Mouse (Mus musculus): ENCODE data around the gene Fam240b.

- TF ChIP-seq CTCF (IDR thresholded peaks at IDR 0.05; ENCODE audit: borderline replicate concordance, extremely low read depth, insufficient read depth, insufficient read length) = no peak
- TF ChIP-seq POLR2A (IDR thresholded peaks at IDR 0.05; ENCODE audit: borderline replicate concordance, extremely low read depth, insufficient read depth, insufficient read length, poor library complexity, severe bottlenecking) = no peak
These were observed 52.2 kb downstream of the Fam240b start for GRCm38 (mm10) chr13:64445254-64445920.
